Comparison of ENCODE assay signal across 18 mouse cellular contexts in genomic region chr6:108696822-108697202, GRCm38 (mm10).
"Had no signal": no experiment of that assay in that cellular context is flagged by ENCODE, and none has a peak within 500 bp of the region (broad histone marks: within the 10 kb centered on the region; RNA-seq: fewer than 3 reads in every experiment).

No protein-coding gene starts in this region.

- H3K27me3 ChIP-seq: megakaryocyte, embryonic 14.5 days; neural tube, embryonic 12.5 days; stomach, embryonic 15.5 days had no signal

- H3K9ac ChIP-seq: liver, embryonic 12.5 days; liver, embryonic 14.5 days; lung, embryonic 14.5 days; midbrain, embryonic 13.5 days; midbrain, embryonic 15.5 days; neural tube, embryonic 12.5 days; stomach, embryonic 15.5 days had no signal

- H3K4me1 ChIP-seq: stomach, embryonic 15.5 days had no signal

- DNase-seq: lung, adult 18-20 months; lung, embryonic 14.5 days; lung, postnatal 10 days; lung, postnatal 36 days; retina, postnatal 1 day; right cerebral cortex, adult 18-20 months; thymus, adult 2 months; thymus, postnatal 25 days; thymus, postnatal 4 days had no signal

- H3K9me3 ChIP-seq: liver, embryonic 12.5 days; megakaryocyte, embryonic 14.5 days; midbrain, embryonic 13.5 days; midbrain, embryonic 15.5 days; neural tube, embryonic 12.5 days; stomach, embryonic 15.5 days had no signal

- H3K4me2 ChIP-seq: liver, embryonic 12.5 days; lung, embryonic 14.5 days; midbrain, embryonic 13.5 days; midbrain, embryonic 15.5 days; neural tube, embryonic 12.5 days; stomach, embryonic 15.5 days had no signal

- H3K27ac ChIP-seq: liver, embryonic 12.5 days; liver, embryonic 14.5 days; macrophage; midbrain, embryonic 13.5 days; midbrain, embryonic 15.5 days; neural tube, embryonic 12.5 days; stomach, embryonic 15.5 days; stomach, postnatal 0 days had no signal

- H3K36me3 ChIP-seq: liver, embryonic 12.5 days; midbrain, embryonic 13.5 days; midbrain, embryonic 15.5 days; neural tube, embryonic 12.5 days; stomach, embryonic 15.5 days had no signal

- H3K4me3 ChIP-seq: liver, embryonic 12.5 days; megakaryocyte, embryonic 14.5 days; midbrain, embryonic 13.5 days; midbrain, embryonic 15.5 days; neural tube, embryonic 12.5 days; stomach, embryonic 15.5 days had no signal
